Mouse (Mus musculus) gastrocnemius, postnatal 4 days (tissue): Measurements from ENCODE around the gene Cdh13. TPM values are rescaled to one million over a fixed set of nuclear protein-coding genes. Genes with fewer than 3 reads are reported as not detected.
"Not testable (repeated sequence)": the region's sequence is repeated elsewhere in the genome, so short reads cannot be mapped to it uniquely, and the experiment has no call there.

Source experiments
- DNase-seq, 2 experiments: peaks; one replicate each; pipeline ENCODE4 v3.0.0; 2021 to 2022; ENCODE audit warnings: low spot score in 2 of 2, mixed read lengths in 2 of 2
- total RNA-seq, 2 experiments: library from RNA; stranded (reverse); gene quantifications; 2 replicates each; pipeline ENCODE4 v1.2.3; 2021

The Cdh13 gene
- total RNA-seq, 2 experiments from 2014 or later = 136 to 141 TPM

DNA sequence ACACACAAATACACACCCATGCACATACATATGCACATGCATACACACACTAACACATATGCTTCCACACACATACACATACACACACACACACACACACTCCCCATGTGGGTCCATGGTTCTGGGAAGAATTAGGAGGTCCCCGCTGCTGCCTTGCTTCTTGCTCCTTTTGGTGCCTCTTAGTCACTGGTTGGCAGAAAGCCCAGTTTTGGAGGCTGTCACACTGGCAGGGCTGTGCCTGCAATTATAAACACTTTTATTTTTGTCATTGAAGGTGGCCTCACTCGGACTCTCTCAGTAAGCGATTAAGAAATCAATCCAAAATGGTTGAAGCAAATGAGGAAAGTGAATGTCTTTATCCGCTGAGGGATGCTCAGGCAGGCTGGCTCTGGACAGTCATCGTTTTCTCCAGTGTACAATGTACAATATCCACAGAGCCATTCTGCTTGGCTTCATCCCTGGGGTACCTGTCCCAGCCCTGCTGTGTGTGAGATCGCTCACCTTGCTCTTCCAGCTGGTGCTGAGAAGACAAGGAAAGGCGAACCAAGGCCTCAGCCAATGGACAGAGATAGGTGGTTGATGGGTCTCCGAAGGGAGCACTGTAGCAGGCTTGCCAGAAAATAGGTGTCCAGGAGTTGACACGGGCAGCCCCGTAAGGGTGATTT is 913.1 kb downstream of the Cdh13 start:
- no peak for DNase-seq

DNA sequence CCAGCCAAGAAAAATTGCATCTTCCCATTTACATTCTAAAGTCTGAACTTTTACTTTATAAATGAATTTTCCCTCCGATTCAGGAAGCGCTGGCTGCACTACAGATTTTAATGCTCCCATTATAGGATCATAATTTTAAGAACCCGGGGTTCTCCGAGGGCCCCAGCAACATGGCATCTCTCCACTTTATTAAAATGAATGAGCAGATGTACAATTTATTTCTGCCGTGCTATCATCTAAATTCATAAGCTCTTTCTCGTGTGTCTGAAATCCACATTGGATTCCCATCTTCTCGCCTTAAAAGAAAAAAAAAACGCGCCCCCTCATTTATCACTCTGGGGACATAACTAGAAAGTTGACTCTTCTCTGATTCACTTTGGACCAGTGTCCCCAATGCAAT is 925.0 kb downstream of the Cdh13 start:
- no peak for DNase-seq

DNA sequence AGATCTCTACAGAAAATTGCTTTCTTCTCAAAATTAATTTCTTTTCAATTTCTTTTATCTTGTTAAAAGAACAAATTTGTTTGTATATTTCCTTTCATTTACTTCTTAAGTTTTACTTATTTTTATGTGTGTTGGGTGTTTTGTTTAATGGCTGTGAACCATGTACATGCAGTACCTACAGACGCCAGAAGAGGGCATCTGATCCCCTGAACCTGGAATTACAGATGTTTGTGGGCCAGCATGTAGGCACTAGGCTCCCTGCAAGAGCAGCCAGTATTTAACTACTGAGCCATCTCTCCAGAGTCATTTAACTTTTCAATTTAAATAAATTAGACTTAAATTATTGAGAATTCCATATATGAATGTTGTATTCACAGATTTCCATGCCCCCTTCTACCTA is 941.0 kb downstream of the Cdh13 start:
- no peak for DNase-seq

DNA sequence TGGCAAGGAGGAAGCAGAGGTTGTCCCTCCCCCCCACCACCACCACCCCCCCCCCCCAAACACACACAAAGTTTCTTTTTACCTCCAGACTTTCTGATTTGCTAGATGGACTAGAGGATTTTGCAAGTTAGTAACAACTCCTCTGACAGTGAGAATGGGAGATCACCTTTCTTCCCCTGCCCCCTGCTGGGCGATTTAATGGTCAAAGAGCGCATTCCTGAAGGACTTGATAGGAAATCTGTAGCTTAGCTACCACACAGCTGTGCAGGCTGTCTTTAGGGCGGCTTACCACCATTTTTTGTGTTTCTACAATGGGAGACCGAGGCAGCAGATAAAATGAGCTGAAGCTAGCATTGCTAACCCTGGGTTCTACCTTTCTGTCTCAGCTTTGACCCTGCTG is 961.6 kb downstream of the Cdh13 start:
- DNase-seq = no peak

DNA sequence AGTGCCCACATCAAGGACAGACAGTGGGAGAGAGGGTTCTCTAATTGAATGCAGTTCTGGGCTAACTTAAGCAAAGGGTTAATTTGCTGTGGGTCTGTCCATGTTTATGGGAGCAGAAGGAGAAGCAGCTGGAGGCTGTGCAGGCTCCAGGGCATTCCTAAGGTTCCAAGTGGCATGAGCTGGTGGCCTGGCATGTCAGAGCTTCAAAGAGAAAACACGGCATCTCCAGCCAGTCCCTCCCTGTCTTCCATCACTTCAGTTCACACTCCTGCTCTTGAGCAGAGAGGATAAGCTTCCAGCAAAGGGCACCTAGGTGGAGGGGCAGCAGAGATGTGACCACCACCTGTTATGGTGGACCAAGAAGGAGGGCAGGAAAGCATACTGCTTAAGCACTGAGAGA is 962.1 kb downstream of the Cdh13 start:
- DNase-seq = no peak

DNA sequence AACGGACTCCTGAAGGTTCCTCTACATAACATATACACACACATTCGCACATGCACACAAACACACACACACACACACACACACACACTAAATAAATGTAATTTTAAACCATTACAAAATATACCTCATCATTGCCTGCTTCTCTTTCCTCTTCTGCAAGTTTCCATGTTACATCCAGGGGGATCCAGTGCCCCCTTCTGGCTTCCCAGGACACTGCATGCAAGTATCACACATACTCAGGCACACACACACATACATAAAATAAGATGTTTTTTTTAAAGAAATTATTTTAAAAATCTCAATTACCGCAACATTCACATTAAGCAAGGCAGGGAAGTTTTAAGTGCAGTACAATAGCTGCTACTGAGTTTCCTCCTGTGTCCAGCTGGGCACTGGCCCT is 970.8 kb downstream of the Cdh13 start:
- DNase-seq = no peak

DNA sequence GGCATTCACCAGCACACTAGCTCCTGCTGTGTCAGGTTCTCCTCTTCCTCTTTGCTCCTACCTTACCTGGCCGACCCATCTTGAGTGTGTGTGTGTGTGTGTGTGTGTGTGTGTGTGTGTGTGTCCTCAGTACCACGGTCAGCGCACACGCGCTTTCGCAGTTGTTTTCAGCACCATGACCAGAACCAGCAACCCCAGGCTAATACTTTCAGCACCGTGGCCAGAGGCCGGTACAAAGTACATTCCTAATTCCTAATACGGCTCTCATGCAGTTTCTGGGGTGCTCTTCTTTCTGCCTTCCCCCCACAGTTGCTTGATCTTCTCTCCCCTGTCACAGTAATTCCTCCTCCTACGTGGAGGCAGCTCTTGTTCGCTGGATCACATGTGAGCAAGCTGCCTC is 975.1 kb downstream of the Cdh13 start:
- DNase-seq = peak in 1 of 2 experiments; percentile 22

DNA sequence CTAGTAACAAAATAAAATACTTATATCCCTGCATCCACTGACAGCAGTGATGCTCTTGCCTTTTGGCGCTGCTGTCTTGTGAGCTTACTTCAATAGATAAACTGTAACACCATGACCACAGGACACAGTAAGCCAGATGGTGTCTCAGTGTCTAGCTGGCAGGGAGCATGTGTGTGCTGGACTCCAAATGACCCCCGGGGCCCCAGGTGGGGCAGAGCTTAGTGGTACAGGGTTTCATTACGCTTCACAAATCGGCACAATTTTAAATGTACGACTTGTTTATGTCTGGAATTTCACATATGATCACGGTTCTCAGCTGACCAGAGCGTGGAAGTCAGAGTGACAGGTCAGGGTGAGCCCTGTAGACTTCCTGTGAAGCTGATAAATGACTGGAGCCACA is 980.2 kb downstream of the Cdh13 start:
- DNase-seq = no peak

DNA sequence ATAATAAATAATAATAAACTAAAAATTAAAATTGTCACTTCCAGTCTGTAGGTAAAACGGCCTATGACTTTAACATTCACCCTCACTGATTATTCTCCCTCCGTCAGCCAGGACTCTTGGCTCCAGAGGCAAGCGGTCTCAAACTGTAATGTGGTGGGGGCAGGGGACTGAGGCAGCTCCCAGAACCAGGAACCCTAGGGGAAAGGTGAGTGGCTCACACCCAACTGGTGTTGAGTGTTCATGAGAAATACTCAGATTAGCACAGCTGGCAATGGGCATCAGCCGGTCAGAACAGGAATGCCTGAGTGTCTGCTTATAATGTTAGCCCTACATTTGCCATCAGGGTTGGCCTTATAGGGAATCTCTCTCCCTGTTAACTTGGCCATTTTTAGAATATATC is 982.8 kb downstream of the Cdh13 start:
- DNase-seq = no peak

DNA sequence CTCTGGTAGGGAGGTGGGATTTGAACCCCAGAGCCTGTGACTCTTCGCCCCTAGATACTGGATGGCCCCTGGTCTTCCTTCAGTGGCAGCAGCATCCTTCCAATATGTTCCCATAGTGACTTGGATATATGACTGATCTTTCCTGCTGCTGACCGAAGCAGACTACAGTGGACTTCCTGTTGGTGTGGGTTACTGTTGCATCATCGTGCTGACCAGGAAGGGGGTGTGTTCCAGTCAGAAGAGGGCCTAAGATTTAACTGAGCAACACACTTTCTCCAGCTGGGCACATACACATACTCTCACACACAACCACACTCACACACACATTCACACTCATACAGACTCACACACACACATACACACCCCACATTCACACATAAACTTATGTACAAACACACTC is 986.0 kb downstream of the Cdh13 start:
- no peak for DNase-seq

DNA sequence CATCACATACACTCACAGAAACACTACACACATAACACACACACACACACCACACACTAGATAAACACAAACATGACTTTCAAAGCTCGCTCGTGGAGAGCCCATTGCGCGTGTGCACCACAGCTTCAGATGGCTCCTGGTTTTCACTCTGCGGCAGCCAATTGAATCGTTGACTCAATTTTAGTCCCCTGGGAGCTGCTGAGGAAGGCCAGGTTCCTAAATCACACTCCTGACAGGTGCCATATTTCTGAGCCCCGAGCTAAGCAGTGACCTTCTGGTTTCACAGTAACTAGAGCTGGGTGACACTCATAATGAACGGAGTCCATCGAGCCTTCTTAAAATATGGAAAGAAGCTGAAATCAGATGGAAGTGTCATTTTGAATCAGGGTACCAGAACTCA is 986.8 kb downstream of the Cdh13 start:
- DNase-seq = no peak

DNA sequence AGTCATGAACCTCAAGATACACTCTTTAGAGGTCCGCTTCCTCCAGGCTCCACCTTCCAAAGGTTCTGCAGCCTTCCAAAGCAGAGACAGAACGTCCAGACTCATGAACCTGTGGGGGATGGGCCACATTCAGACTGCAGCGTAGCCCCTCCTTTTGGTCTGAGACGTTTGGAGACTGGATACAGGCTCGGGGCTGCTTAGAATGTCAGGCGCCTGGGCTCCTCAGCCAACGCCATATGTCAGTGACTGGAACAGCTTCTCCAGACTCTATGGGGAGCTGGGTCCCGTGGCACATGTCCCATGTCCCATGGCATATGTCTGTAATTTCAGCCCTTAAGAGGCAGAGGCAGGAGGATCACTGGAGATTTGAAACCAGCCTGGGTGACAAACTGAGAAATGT is 989.4 kb downstream of the Cdh13 start:
- DNase-seq = no peak

DNA sequence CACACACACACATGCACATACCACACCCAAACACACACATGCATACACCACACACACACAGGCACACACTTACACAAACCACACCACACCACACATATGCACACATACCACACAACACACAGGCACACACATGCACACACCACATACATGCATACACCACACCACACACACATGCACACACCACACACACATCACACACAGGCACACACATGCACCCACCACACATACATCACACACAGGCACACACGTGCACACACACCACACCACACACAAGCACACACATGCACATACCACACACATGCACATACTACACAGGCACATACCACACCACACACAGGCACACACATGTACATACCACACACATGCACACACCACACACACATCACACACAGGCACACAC is 991.9 kb downstream of the Cdh13 start:
- no peak for DNase-seq

DNA sequence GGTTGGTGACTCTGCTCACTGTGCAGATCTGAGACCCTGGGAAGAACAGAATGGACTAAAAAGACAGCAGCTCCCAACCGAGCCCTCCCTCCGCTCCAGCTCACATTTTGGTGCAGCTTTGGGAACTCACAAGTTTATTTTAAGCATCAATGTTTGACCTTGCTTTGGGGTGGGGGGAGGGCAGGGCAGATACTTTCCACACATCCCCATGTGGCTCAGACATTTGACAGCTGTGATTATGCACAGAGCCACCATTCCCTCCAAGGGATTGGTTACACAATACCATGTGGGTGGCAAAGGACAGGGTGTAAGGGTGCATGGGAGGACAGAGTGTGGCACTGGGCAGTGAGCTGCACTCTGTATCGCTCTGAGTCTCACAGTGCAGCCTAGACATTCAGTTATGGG is 993.5 kb downstream of the Cdh13 start:
- DNase-seq = no peak

DNA sequence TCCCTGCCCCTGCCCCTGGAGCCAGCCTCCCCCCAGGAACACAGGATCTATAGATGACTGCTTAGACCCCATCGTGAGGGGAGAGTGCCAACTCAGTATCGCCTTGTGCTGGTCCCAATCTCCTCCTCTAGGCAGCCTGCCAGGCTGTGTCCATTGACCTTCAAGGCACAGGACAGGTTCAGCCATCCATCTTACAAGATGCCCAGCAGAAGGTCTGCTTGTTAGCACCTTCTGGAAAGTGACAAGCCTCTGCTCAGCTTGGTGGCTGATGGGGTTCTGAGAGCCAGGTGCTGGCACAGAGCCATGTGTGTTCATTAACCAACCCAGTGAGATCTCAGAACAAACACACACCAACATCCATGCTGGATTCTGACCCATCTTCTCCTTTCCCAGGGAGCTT is 998.2 kb downstream of the Cdh13 start:
- no peak for DNase-seq

DNA sequence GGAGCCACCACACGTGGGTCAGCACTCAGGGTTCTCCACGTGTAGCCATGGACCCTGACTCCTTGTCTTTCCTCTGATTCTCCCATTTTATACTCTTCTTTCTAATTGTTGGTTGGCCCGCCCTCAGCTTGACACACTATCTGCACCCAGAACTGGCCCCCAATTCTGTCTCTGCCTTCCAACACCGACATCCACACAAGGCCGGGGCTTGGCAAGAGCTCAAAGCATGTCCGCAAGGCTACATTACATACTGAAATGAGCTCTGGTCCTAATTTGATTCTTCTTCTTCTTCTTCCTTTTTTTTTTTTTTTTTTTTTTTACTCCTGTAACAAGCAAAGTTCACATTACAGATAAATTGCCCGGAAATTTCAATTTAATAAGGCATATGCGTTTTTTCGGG is 1001.0 kb downstream of the Cdh13 start:
- DNase-seq = no peak

DNA sequence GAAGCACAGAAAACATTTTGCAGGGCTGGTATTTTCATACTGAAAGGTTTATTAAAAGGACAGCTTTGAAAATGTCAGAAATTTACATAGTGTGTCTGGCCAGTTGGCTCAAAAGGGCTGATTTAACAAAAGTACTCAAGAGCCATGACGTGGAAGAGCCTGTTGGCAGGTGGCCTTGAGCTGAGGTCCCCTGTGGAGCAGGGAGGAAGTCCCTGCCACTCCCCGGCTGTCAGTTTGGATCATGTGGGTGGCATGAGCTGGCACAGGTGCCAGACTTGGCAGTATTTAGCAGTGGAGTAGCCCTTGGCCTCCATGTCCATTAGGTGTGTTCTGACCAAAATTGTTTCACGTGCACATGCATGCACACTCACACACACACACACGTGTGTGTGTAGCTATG is 1001.4 kb downstream of the Cdh13 start:
- DNase-seq = no peak

DNA sequence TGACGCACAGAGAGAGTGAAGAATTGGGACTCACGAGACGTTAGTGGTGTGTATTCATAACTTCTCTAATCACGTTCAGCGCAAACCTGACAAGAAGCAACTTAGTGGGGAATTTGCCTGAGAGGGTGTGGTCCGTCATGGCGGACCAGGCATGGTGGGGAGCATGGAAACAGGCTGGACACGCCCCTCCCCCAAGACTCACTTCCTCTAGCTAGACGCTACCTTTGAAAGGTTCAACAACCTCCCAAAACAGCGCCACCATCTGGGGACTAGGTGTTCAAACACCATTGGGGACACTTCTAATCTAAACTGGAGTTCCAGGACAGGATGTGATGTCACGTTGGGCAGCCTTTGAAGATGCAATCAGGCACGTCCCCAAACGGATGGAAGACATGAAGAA is 1011.9 kb downstream of the Cdh13 start:
- no peak for DNase-seq

DNA sequence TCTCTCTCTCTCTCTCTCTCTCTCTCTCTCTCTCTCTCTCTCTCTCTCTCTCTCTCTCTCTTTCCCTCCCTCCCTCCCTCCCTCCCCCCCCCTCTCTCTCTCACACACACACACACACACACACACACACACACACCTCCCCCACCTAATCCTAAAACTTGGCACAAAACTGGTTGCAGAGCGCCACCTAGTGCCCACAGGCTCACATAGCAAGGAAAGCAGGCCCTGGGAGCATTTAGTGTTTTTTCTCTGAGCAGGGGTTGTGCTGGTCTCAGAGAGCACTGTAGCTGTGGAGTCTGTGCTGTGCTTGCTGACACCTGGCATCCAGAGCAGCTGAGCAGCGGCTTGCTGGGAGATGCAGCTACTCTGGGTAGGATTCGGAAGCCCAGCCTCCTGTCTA is 1014.2 kb downstream of the Cdh13 start:
- not testable (repeated sequence) for DNase-seq

DNA sequence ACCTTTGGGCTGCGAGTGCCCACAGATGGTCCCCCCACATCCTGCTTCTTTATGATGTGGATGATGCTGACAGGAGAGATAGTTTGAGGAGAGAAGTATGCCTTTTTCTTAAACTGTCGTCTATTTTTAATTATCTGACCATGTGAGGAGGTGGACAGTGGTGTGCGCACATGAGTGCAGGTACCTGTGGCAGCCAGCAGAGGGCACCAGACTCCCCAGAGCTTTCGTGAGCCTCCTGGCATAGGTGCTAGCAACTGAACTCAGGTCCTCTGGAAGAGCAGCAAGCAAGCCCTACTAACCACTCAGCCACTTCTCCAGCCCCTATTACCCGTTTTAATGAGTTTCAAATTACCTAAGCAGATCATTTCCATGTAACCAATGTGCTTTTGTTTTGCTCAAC is 1016.8 kb downstream of the Cdh13 start:
- no peak for DNase-seq

DNA sequence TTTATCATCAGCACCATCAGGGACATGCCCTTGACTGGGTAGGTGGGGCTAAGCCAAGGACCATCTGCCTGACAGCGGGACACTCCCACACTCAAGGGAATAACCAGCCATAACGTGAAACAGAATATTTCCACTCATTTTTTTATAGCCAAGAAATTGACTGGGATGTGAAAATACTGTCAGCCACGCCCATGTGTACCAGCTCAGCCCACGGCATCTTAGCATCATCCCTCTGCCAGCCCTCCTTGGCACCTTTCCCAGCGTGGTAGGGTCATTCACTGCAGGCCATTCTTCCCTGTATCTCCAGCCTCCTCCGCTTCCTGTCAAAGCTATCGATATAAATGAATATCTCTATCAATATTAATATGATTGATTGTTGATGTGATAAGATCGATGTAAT is 1020.7 kb downstream of the Cdh13 start:
- no peak for DNase-seq

DNA sequence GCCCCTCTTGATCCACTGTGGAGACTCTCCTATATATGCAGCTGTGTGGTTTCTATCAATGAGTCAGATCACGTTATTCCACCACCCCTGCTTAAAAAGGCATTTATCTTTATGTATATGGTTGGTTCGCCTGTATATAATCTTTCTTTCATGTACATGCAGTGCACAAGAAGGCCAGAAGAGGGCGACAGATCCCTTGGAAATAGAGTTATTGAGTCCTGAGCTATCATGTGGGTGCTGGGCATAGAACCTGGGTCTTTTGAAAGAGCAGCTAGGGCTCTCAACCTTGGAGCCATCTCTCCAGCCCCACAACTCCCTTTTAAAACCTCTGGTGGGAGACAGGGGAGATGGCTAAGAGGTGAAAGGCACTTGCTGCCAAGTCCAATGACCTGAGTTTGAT is 1027.9 kb downstream of the Cdh13 start:
- no peak for DNase-seq

DNA sequence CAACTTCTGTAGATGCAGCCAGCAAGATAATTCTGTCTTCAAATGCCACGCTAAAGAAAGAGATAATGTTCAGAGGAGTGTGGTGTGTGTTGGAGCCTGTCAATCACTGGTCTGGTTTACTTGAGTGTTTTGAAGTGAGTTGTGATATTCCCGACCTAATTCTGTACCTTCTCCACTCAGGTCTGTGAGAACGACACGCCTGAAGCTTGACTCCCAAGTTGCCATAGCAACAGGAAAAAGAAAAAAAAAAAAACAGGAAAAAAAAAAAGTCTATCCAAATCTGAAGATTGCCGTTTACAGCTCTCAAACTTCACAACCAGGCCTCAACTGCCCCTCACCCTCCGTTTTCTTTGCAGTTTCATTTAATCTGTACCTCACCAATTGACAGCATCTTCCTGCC is 1039.7 kb downstream of the Cdh13 start:
- no peak for DNase-seq

DNA sequence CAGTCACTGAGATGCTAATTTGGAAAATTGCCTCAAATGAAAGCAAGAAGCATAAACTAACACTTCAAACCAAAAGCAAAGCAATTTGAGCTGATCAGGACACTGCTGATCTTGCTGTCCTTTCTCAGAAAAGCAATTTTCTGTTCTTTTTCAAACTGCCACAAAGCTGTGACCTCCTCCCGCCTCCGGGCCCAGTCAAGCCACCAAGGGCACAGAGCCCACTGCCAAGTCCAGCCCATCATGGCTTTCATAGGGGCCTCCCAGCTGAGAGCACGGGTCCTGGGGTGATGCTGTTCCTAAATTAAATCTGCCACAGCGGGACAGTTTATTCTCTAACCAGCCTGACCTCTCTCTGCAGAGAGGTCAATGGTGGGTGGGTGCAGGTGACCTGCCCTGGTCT is 1056.0 kb downstream of the Cdh13 start:
- DNase-seq = no peak
